Mouse (Mus musculus) olfactory bulb, adult 2 months (tissue): Measurements from ENCODE around the gene Tead3.

Experiments
- CTCF ChIP-seq: fragments of 200-500 bp; IDR thresholded peaks from 2 replicates; pipeline ENCODE4 v1.5.1; 2012; ENCODE audit warnings: low read depth, mild to moderate bottlenecking, low read length, moderate library complexity; ENCODE audit not compliant: insufficient read depth
- POLR2A ChIP-seq: fragments of 200-500 bp; IDR thresholded peaks from 2 replicates; pipeline ENCODE4 v1.6.1; 2012; ENCODE audit warnings: mild to moderate bottlenecking, low read depth, low read length, moderate library complexity; ENCODE audit not compliant: insufficient read depth

GRCm38 (mm10) chr17:28287578-28287977, 63.0 kb downstream of the Tead3 start:
- TF ChIP-seq CTCF, result no peak
- TF ChIP-seq POLR2A, result no peak
